Mouse (Mus musculus) intestine, embryonic 16.5 days (tissue): ENCODE data around the gene Spata33. TPM values are rescaled to one million over a fixed set of nuclear protein-coding genes. Genes with fewer than 3 reads are reported as not detected.
"Not testable (repeated sequence)": the region's sequence is repeated elsewhere in the genome, so short reads cannot be mapped to it uniquely, and the experiment has no call there.

Experiments used
- ATAC-seq: fragments of 200-750 bp; cut with Nextera tagmentation; 2 replicates; pipeline ENCODE4 v1.8.0; 2017; ENCODE audit warnings: moderate TSS enrichment, moderate library complexity
- H3K27ac ChIP-seq: fragments of 300-500 bp; sonication (generic); 2 replicates; pipeline ENCODE4 v1.5.1; 2014; ENCODE audit warnings: mild to moderate bottlenecking, low read length
- H3K27me3 ChIP-seq: fragments of 300-500 bp; sonication (generic); replicated peaks from 2 replicates; pipeline ENCODE4 v1.6.1; 2014; ENCODE audit warnings: low read length, control low read depth, mixed read lengths; ENCODE audit not compliant: control insufficient read depth, insufficient read depth
- H3K36me3 ChIP-seq: fragments of 300-500 bp; sonication (generic); 2 replicates; pipeline ENCODE4 v1.6.1; 2014; ENCODE audit warnings: low read length, control low read depth; ENCODE audit not compliant: control insufficient read depth, insufficient read depth
- H3K4me1 ChIP-seq: fragments of 300-500 bp; sonication (generic); 2 replicates; pipeline ENCODE4 v1.6.1; 2014; ENCODE audit warnings: low read length, control low read depth, mixed read lengths; ENCODE audit not compliant: control insufficient read depth, insufficient read depth
- H3K4me2 ChIP-seq: fragments of 300-500 bp; sonication (generic); 2 replicates; pipeline ENCODE4 v1.6.1; 2014; ENCODE audit warnings: low read depth, low read length, control low read depth
- H3K4me3 ChIP-seq: fragments of 300-500 bp; sonication (generic); 2 replicates; pipeline ENCODE4 v1.5.1; 2014; ENCODE audit warnings: mild to moderate bottlenecking, low read length
- H3K9ac ChIP-seq: fragments of 300-500 bp; sonication (generic); 2 replicates; pipeline ENCODE4 v1.6.1; 2014; ENCODE audit warnings: low read depth, low read length
- H3K9me3 ChIP-seq: fragments of 300-500 bp; sonication (generic); 2 replicates; pipeline ENCODE4 v1.6.1; 2016; ENCODE audit warnings: low read length, control low read depth; ENCODE audit not compliant: control insufficient read depth
- WGBS: fragments of 180-500 bp; shearing (Covaris S2); extraction: QIAGEN DNeasy Blood & Tissue Kit; methylation state at CpG from one replicate; pipeline ENCODE4 v1.1.7; 2014; 5-methylcytosine and 5-hydroxymethylcytosine counted together
- polyA plus RNA-seq: library from polyadenylated mRNA; unstranded; fragments of >200 nt; fragmentation: Nextera tagmentation; extraction: Ambion mirVana; gene quantifications from 2 replicates; pipeline ENCODE4 v1.2.1, GENCODE M21; 2015

The Spata33 gene
- 1.7 and 2.7 TPM in 2 replicates for polyA plus RNA-seq

DNA sequence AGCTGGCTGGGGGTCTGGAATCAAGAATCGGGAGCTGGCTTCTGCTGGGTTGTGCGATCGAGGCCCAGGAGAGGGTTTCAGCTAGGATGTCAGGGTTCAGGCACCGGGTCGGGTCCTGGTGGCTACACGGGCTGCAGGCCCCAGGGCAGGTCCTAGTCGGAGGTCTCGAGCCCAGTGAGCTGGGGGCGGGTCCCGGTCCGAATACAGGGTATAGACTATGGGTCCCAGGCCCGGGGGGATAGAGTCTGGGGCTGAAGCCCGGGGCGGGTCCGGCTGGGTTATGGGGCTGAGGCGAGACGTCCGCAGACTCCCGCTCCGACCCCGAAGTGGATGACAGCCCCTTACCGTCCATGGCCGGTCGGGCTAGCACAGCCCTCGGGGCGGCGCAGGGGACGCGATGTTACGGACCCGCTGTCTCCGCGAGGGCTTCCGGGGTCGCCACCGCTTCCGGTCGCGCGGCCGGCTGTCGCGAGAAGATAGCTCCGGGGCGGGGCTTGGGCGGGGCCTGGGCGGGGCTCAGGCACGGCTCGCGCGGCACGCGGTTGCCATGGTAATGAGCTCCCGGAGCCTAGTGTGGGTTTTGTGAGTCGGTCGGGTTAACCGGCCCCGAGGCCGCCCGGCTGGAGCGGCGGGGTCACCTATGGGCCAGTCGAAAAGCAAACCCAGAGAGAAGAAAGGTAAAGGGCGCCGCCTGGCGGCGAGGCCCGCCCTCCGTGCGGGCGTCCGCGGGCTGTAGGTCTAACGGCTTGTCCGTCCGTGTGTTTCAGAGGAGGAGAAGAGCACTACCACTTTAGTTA lies at the start of gene Spata33, which contains the start of gene Chmp1a:
Gene Spata33, plus strand, starts transcription at position 512 of the 797 bp plus-strand sequence.
Gene Chmp1a, minus strand, starts transcription at position 443 of the 797 bp plus-strand sequence.
- Histone ChIP-seq H3K9me3 (no peaks in the 10 kb centered on the region), H3K36me3 (peaks cover 4% of the 10 kb centered on the region; the same call in 1 of the 2 replicates), H3K27ac (peak within 1 kb of the TSS; percentile 59), H3K4me2 (peak within 1 kb of the TSS; percentile 88), H3K9ac (peak within 1 kb of the TSS; percentile 95), H3K4me1 (peaks cover 6% of the 10 kb centered on the region; the same call in 1 of the 2 replicates), H3K27me3 (no peaks in the 10 kb centered on the region), H3K4me3 (peak within 1 kb of the TSS; percentile 95)
- under 1% methylated on average over 76 of the region's 76 CpGs for WGBS
- ATAC-seq: peak; percentile 94

DNA sequence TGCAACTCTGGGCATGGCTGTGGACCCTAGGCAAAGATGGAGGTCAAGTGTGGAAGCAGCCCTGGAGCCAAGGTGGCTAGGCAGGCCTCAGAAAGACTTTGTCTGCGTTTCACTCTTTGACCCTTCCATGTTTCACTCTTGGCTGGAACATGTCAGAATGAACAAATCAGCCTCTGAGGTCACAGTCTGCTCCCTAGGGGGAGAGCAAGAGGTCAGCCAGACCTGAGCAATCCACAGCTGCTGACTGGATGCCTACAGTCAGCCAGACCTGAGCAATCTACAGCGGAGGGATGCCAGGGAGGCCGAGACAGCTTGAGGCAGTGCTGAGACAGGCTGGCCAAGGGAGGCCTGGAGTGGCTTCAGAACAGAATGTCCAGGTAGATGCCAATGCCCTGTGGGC lies 31.2 kb upstream of the Spata33 start:
- Histone ChIP-seq H3K4me1 (no peaks in the 10 kb centered on the region), H3K36me3 (no peaks in the 10 kb centered on the region), H3K4me3 (no peak overlapping the region), H3K9ac (no peak overlapping the region), H3K27ac (no peak overlapping the region), H3K4me2 (no peak overlapping the region), H3K27me3 (no peaks in the 10 kb centered on the region), H3K9me3 (peaks cover 4% of the 10 kb centered on the region)
- ATAC-seq: 0 out of 2 replicates have a peak, but pooled peaks have one; percentile 38
- 60% methylated on average over 3 of the region's 3 CpGs for WGBS

DNA sequence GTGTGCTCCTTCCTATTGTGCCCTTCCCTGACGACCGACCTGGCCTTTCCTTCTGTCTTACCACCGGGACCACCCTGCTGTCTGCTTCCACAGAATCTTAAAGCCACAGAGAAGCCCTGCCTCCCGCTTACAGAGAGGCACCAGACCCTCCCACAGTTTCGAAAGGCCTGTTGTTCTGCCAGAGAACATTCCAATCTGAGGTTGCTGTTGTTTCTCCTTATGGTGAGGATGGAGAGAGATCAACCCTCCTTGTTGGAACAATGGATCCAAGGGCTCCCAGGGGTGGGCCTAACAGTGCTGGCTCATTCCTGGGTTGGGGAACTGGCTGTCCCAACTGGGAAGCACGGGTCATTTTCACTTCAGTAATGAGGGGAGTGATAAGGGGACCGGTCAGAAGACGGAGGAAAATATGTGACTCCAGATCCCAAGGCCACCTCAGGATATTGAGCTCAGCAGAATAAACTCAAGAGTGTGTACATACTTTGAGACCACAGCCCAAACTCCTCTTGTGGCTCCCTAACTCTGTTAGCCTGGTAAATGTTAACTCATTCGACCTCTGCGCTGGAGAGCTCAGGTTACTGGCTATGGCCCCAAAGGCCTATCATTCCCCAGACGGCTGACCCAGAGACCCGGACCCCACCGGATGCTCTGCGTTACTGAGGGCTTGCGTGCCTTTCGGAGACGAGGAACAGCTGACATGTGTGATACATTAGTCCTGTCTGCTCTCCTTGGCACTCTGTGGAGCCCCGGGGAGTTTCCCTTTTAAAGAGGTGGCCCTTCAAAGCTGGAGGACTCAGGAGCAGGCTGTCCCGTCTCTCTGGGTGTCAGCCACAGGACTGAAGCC lies 26.8 kb upstream of the Spata33 start, which contains the start of gene Dpep1:
Gene Dpep1, plus strand, starts transcription at position 677 of the 844 bp plus-strand sequence.
- no peak within 1 kb of the TSS for H3K4me2 ChIP-seq
- H3K36me3 ChIP-seq: no peaks in the 10 kb centered on the region
- WGBS: 27% methylated on average over 19 of the region's 19 CpGs
- H3K9ac ChIP-seq: peak within 1 kb of the TSS; percentile 43
- no peaks in the 10 kb centered on the region for H3K27me3 ChIP-seq
- no peak within 1 kb of the TSS for H3K4me3 ChIP-seq
- no peaks in the 10 kb centered on the region for H3K9me3 ChIP-seq
- H3K4me1 ChIP-seq: peaks cover 14% of the 10 kb centered on the region
- H3K27ac ChIP-seq: peak within 1 kb of the TSS; percentile 23
- no peak for ATAC-seq

DNA sequence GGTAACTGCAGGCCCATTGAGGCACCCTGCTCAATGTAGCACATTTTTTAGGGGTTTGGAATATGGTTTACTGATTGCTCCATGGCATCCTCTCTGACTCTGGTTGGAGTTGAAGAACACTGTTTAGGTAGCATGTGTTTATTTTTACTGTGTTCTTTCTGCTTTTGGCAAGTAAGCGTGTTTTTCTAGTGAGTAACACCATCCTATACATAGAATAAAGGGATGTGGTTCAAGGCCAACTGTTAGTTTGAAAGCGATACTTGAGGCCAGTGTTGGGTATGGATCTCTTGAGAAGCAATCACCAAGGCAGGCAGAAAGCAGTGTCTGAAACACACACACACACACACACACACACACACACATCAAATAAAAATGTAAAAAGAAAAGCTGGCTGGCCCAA lies 24.6 kb upstream of the Spata33 start:
- H3K36me3 ChIP-seq: no peaks in the 10 kb centered on the region
- no peak overlapping the region for H3K9ac ChIP-seq
- H3K4me2 ChIP-seq: no peak overlapping the region
- no peak overlapping the region for H3K27ac ChIP-seq
- peaks cover 20% of the 10 kb centered on the region for H3K4me1 ChIP-seq
- WGBS: 79% methylated on average over 2 of the region's 2 CpGs
- ATAC-seq: no peak
- no peak overlapping the region for H3K4me3 ChIP-seq
- no peaks in the 10 kb centered on the region for H3K27me3 ChIP-seq
- no peaks in the 10 kb centered on the region for H3K9me3 ChIP-seq

DNA sequence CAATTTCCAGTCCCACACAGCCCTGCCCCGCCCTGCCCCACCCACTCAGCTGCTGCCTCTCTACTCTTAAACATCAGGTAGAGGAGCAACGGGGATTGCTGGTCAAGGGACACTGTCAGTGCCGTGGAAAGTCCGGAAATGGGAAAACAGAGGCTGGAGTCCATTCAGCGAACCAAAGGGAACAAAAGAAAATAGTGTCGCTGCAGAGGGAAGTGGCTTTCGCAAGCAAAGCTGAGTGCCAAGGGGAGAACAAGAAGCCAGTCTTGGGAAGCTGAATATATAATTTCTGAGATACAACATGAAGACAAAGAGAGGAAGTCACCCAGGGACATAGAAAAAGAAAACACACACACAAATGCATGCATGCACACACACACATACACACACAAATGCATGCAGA lies 23.8 kb upstream of the Spata33 start:
- no peaks in the 10 kb centered on the region for H3K27me3 ChIP-seq
- H3K4me3 ChIP-seq: no peak overlapping the region
- no peaks in the 10 kb centered on the region for H3K9me3 ChIP-seq
- peaks cover 20% of the 10 kb centered on the region for H3K4me1 ChIP-seq
- H3K27ac ChIP-seq: no peak overlapping the region
- WGBS: 59% methylated on average over 7 of the region's 7 CpGs
- H3K4me2 ChIP-seq: no peak overlapping the region
- no peaks in the 10 kb centered on the region for H3K36me3 ChIP-seq
- no peak overlapping the region for H3K9ac ChIP-seq
- ATAC-seq: no peak

DNA sequence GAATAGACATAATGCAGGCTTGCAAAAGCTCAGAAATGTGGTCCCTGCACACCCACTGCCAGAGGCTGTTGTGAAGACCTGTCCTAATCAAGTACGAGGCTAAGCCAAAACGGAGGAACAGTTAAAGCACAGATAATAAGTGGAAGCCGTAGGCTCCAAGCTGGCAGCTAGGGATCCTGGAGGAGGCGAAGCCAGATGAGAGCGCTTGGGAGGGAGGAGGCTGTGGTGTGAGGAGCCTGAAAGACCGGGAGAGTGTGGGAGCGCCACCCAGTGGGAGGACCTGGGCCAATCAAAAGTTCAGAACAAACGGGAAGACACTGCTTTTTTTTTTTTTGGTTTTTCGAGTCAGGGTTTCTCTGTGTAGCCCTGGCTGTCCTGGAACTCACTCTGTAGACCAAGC lies 22.0 kb upstream of the Spata33 start:
- Histone ChIP-seq H3K27ac (peak overlapping the region; percentile 41; the same call in 1 of the 2 replicates), H3K9me3 (no peaks in the 10 kb centered on the region), H3K4me3 (0 out of 2 replicates have a peak overlapping the region, but pooled peaks have one; percentile 2), H3K4me1 (peaks cover 25% of the 10 kb centered on the region), H3K27me3 (no peaks in the 10 kb centered on the region), H3K36me3 (no peaks in the 10 kb centered on the region), H3K4me2 (peak overlapping the region; percentile 46), H3K9ac (peak overlapping the region; percentile 53)
- peak; percentile 49 for ATAC-seq
- 3% methylated on average over 9 of the region's 9 CpGs for WGBS

DNA sequence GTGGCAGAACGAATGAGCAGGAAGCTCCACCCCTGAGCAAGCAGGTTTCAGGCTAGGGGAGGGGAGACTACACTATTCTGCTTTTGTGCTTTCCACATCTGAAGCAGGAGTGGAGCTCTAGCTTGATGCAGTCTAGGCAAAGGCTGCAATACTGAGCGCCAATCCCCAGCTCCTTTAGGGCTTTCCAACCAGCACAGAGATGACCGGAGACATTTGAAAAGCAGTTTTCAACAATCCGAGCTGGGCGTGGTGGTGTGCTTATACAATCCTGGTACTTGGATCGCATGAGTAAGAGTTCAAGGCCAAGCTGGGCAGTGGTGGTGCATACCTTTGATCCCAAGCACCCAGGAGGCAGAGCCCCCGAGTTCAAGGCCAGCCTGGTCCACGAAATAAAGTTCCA lies 20.7 kb upstream of the Spata33 start:
- Histone ChIP-seq H3K27me3 (no peaks in the 10 kb centered on the region), H3K9ac (no peak overlapping the region), H3K4me1 (peaks cover 25% of the 10 kb centered on the region), H3K27ac (peak overlapping the region; percentile 11), H3K4me2 (no peak overlapping the region), H3K36me3 (no peaks in the 10 kb centered on the region), H3K4me3 (no peak overlapping the region), H3K9me3 (no peaks in the 10 kb centered on the region)
- 48% methylated on average over 8 of the region's 8 CpGs for WGBS
- ATAC-seq: no peak; the same call in 1 of the 2 replicates

DNA sequence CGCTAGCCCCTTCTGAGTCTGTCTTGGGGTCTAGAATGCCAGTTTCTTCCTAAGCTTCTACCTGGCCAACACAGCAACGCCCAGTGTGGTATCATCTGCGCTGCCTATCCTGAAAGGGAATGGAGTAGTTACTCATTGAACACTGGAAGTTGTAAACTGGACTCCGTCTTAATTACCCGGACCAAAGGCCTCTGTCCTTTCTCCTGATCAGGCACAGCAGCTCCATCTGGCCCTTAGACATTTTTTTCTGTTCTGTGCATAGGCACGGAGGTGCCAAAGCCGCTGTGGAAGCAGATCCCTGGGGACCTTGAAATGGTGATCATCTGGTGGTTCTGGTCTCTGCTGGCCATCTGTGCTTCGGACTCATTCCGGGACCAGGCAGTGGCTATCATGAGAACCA lies 18.9 kb upstream of the Spata33 start:
- H3K36me3 ChIP-seq: no peaks in the 10 kb centered on the region
- no peaks in the 10 kb centered on the region for H3K27me3 ChIP-seq
- ATAC-seq: peak; percentile 37
- peaks cover 21% of the 10 kb centered on the region for H3K4me1 ChIP-seq
- H3K9ac ChIP-seq: 0 out of 2 replicates have a peak overlapping the region, but pooled peaks have one; percentile 2
- peak overlapping the region; percentile 14; the same call in 1 of the 2 replicates for H3K4me2 ChIP-seq
- peak overlapping the region; percentile 4; the same call in 1 of the 2 replicates for H3K27ac ChIP-seq
- WGBS: 72% methylated on average over 9 of the region's 9 CpGs
- H3K9me3 ChIP-seq: no peaks in the 10 kb centered on the region
- no peak overlapping the region for H3K4me3 ChIP-seq

DNA sequence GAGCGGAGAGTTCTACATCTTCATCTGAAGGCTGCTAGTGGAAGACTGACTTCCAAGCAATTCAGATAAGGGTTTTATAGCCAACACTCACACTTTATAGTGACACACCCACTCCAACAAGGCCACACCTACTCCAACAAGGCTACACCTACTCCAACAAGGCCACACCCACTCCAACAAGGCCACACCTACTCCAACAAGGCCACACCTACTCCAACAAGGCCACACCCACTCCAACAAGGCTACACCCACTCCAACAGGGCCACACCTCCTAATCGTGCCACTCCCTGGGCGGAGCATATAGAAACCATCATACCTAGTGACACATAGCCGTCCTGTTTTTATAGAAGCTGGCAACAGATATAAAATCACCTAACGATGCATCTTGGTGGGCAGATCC lies 15.6 kb upstream of the Spata33 start:
- not testable (repeated sequence) for H3K4me1 ChIP-seq, H3K4me3 ChIP-seq, H3K4me2 ChIP-seq, H3K36me3 ChIP-seq, H3K9me3 ChIP-seq, H3K27ac ChIP-seq, H3K27me3 ChIP-seq, H3K9ac ChIP-seq
- ATAC-seq: 0 out of 2 replicates have a peak, but pooled peaks have one; percentile 34
- 72% methylated on average over 5 of the region's 5 CpGs for WGBS
